Mouse (Mus musculus): ENCODE results near the gene Hrasls5. TPM values are rescaled to one million over a fixed set of nuclear protein-coding genes. Genes with fewer than 3 reads are reported as not detected.

The Hrasls5 gene
- polyA plus RNA-seq, 2 experiments = 0.04 TPM; not detected in 1

DNA sequence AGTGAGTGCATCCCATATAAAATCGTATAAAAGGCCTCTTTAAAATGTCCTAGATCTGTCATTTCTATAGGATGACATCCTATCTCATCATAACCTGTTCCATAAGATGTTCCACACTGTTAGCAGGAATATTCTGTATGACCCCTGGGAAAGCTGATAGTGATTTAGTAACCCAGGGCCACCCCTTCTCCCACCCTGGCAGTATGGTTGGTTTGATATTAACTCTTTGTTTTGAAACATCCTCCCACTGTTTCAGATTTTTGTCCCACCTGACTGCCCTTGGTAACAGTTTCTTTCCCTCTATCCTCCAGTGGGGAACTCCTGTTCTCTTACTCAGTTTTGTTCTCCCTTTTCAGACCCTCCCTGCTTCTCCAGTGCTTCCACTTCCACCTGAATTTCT, 21.4 kb downstream of the Hrasls5 start:
- DNase-seq (ENCODE audit: low read depth in 3 of 3, low spot score in 3 of 3) (no peak), ATAC-seq (ENCODE audit: insufficient read depth) (no peak)
- Histone ChIP-seq H3K27me3 (ENCODE audit: control insufficient read depth, insufficient read depth, low read length) (no peaks in the 10 kb centered on the region), H3K36me3 (replicated peaks; ENCODE audit: control insufficient read depth, insufficient read depth, low read depth) (no peaks in the 10 kb centered on the region), H3K9ac (replicated peaks) (no peak overlapping the region), H3K4me2 (ENCODE audit: low read depth) (no peak overlapping the region), H3K4me1 (replicated peaks; ENCODE audit: control insufficient read depth in 2 of 2, insufficient read depth in 2 of 2, low read length in 1 of 2) (no peaks in the 10 kb centered on the region), H3K9me3 (ENCODE audit: control insufficient read depth, low read length) (no peaks in the 10 kb centered on the region), H3K4me3 (ENCODE audit: insufficient read depth in 1 of 2, low read depth in 2 of 2, low read length in 2 of 2) (no peak overlapping the region), H3K27ac (no peak overlapping the region)
- TF ChIP-seq EP300 (IDR thresholded peaks at IDR 0.05; ENCODE audit: low read depth) (no peak), CTCF (IDR thresholded peaks at IDR 0.05; ENCODE audit: low read depth) (no peak)
- WGBS (ENCODE audit: insufficient replicate concordance) = 37% methylated on average over 1 of the region's 1 CpGs

DNA sequence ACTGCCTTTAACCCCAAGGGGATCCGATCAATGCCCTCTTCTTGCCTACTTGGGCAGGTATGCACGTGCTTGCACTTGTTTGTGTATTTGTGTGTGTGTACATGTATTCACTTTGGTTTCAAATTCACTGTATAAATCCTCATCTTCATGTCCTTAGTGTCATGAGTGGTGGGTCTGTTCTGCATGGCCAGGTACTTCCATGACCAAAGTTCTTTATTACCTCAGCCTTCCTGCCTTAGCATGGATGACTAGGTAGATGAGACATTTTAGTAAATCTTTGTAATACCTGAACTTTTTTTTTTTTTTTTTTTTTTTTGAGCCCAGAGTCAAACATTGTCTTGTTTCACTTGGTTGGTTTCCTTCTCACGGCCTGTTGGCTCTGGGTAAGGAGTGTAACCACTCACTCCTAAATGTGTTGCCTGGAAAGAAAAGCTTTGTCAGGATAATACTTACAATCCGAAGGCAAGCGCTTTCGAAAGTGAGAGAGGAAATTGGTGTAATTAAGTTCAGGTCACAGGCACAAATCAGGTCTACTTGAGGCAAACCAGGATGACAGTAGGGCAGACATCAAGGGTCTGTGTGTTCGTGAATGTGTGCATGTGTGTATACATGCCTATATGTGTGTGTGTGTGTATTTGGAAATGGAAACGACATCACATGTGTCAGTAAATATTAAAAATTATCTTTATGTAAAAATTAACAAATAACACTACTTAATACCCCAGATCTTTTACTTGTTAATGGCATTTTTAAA, 36.7 kb downstream of the Hrasls5 start:
- DNase-seq (ENCODE audit: low read depth in 3 of 3, low spot score in 3 of 3) (no peak), ATAC-seq (ENCODE audit: insufficient read depth) (no peak)
- no peaks in the 10 kb centered on the region for H3K27me3 ChIP-seq (ENCODE audit: control insufficient read depth, insufficient read depth, low read length)
- no peaks in the 10 kb centered on the region for H3K4me1 ChIP-seq (replicated peaks; ENCODE audit: control insufficient read depth in 2 of 2, insufficient read depth in 2 of 2, low read length in 1 of 2)
- WGBS (ENCODE audit: insufficient replicate concordance) = 60% methylated on average over 8 of the region's 8 CpGs
- TF ChIP-seq EP300 (IDR thresholded peaks at IDR 0.05; ENCODE audit: low read depth) (no peak), CTCF (IDR thresholded peaks at IDR 0.05; ENCODE audit: low read depth) (no peak)
- no peak overlapping the region for H3K27ac ChIP-seq
- no peak overlapping the region for H3K4me2 ChIP-seq (ENCODE audit: low read depth)
- no peaks in the 10 kb centered on the region for H3K36me3 ChIP-seq (replicated peaks; ENCODE audit: control insufficient read depth, insufficient read depth, low read depth)
- H3K9me3 ChIP-seq (ENCODE audit: control insufficient read depth, low read length) = no peaks in the 10 kb centered on the region
- no peak overlapping the region for H3K9ac ChIP-seq (replicated peaks)
- no peak overlapping the region for H3K4me3 ChIP-seq (ENCODE audit: insufficient read depth in 1 of 2, low read depth in 2 of 2, low read length in 2 of 2)

DNA sequence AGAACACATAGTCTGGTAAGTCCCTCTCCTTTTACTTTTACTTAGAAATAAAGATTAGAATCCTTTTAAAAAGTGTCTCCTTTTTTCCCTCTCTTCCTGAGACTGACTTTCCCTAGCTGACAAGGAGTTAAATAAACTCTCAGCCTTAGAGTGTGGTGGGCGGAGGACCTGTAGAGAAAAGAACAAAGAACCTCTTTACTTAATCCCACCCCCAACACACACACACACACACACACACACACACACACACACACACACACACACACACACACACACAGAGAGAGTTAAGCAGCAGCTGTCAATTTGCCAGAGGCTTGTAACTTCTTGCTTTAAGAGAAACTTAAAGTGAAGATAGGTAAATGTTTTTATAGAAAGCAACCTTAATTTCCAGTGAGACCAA, 59.7 kb downstream of the Hrasls5 start:
- ATAC-seq (ENCODE audit: insufficient read depth) (no peak), DNase-seq (ENCODE audit: low read depth in 3 of 3, low spot score in 3 of 3) (no peak)
- no peak overlapping the region for H3K4me2 ChIP-seq (ENCODE audit: low read depth)
- TF ChIP-seq CTCF (IDR thresholded peaks at IDR 0.05; ENCODE audit: low read depth) = no peak
- TF ChIP-seq EP300 (IDR thresholded peaks at IDR 0.05; ENCODE audit: low read depth) = no peak
- WGBS (ENCODE audit: insufficient replicate concordance) = 36% methylated on average over 1 of the region's 1 CpGs
- H3K4me3 ChIP-seq (ENCODE audit: insufficient read depth in 1 of 2, low read depth in 2 of 2, low read length in 2 of 2) = no peak overlapping the region
- H3K36me3 ChIP-seq (replicated peaks; ENCODE audit: control insufficient read depth, insufficient read depth, low read depth) = no peaks in the 10 kb centered on the region
- no peaks in the 10 kb centered on the region for H3K27me3 ChIP-seq (ENCODE audit: control insufficient read depth, insufficient read depth, low read length)
- H3K27ac ChIP-seq = no peak overlapping the region
- H3K4me1 ChIP-seq (replicated peaks; ENCODE audit: control insufficient read depth in 2 of 2, insufficient read depth in 2 of 2, low read length in 1 of 2) = no peaks in the 10 kb centered on the region
- no peak overlapping the region for H3K9ac ChIP-seq (replicated peaks)
- H3K9me3 ChIP-seq (ENCODE audit: control insufficient read depth, low read length) = no peaks in the 10 kb centered on the region

- TF ChIP-seq CTCF (IDR thresholded peaks at IDR 0.05; ENCODE audit: low read depth) (no peak), EP300 (IDR thresholded peaks at IDR 0.05; ENCODE audit: low read depth) (no peak)
- 38% methylated on average over 1 of the region's 1 CpGs for WGBS (ENCODE audit: insufficient replicate concordance)
- Histone ChIP-seq H3K27ac (no peak overlapping the region), H3K27me3 (ENCODE audit: control insufficient read depth, insufficient read depth, low read length) (no peaks in the 10 kb centered on the region), H3K4me1 (replicated peaks; ENCODE audit: control insufficient read depth in 2 of 2, insufficient read depth in 2 of 2, low read length in 1 of 2) (no peaks in the 10 kb centered on the region), H3K4me3 (ENCODE audit: insufficient read depth in 1 of 2, low read depth in 2 of 2, low read length in 2 of 2) (no peak overlapping the region), H3K36me3 (replicated peaks; ENCODE audit: control insufficient read depth, insufficient read depth, low read depth) (no peaks in the 10 kb centered on the region), H3K9ac (replicated peaks) (no peak overlapping the region), H3K4me2 (ENCODE audit: low read depth) (no peak overlapping the region), H3K9me3 (ENCODE audit: control insufficient read depth, low read length) (no peaks in the 10 kb centered on the region)
- no peak for DNase-seq (ENCODE audit: low read depth in 3 of 3, low spot score in 3 of 3)
- no peak for ATAC-seq (ENCODE audit: insufficient read depth)
Observed at GRCm38 (mm10) chr19:7687988-7688387, 75.6 kb downstream of the Hrasls5 start.

Other genes with a start within 250 kb of the Hrasls5 start
- 2.5 and 2.9 TPM in 2 replicates for gene Spindoc, start 229.5 kb upstream of the Hrasls5 start, polyA plus RNA-seq (2012; rRNA removed)
- 2.2 and 2.6 TPM in 2 replicates for gene Spindoc, start 229.5 kb upstream of the Hrasls5 start, polyA plus RNA-seq (2014; fragmentation: Nextera tagmentation; extraction: Ambion mirVana)
- 5.6 and 6.3 TPM in 2 replicates for gene 2700081O15Rik, start 194.9 kb upstream of the Hrasls5 start, polyA plus RNA-seq (2012; rRNA removed)
- 0.86 and 1.2 TPM in 2 replicates for gene 2700081O15Rik, start 194.9 kb upstream of the Hrasls5 start, polyA plus RNA-seq (2014; fragmentation: Nextera tagmentation; extraction: Ambion mirVana)
- 35.3 and 45.1 TPM in 2 replicates for gene Rtn3, start 129.3 kb upstream of the Hrasls5 start, polyA plus RNA-seq (2012; rRNA removed)
- gene Rtn3, start 129.3 kb upstream of the Hrasls5 start, polyA plus RNA-seq (2014; fragmentation: Nextera tagmentation; extraction: Ambion mirVana) = 52.5 and 58.0 TPM in 2 replicates
- 5.2 and 7.3 TPM in 2 replicates for gene Atl3, start 118.5 kb upstream of the Hrasls5 start, polyA plus RNA-seq (2012; rRNA removed)
- 6.7 and 7.5 TPM in 2 replicates for gene Atl3, start 118.5 kb upstream of the Hrasls5 start, polyA plus RNA-seq (2014; fragmentation: Nextera tagmentation; extraction: Ambion mirVana)
- gene Pla2g16, start 55.1 kb upstream of the Hrasls5 start, polyA plus RNA-seq (2012; rRNA removed) = 12.4 and 22.5 TPM in 2 replicates
- 30.5 and 36.5 TPM in 2 replicates for gene Pla2g16, start 55.1 kb upstream of the Hrasls5 start, polyA plus RNA-seq (2014; fragmentation: Nextera tagmentation; extraction: Ambion mirVana)
- gene Lgals12, start 5.3 kb upstream of the Hrasls5 start, polyA plus RNA-seq (2012; rRNA removed) = 0.01 TPM in 1 of 2 replicates, not detected in the other
- not detected in 2 replicates for gene Lgals12, start 5.3 kb upstream of the Hrasls5 start, polyA plus RNA-seq (2014; fragmentation: Nextera tagmentation; extraction: Ambion mirVana)
- not detected in 2 replicates for gene Slc22a19, start 98.8 kb downstream of the Hrasls5 start, polyA plus RNA-seq (2012; rRNA removed)
- not detected in 2 replicates for gene Slc22a19, start 98.8 kb downstream of the Hrasls5 start, polyA plus RNA-seq (2014; fragmentation: Nextera tagmentation; extraction: Ambion mirVana)
- not detected in 2 replicates for gene Slc22a26, start 190.1 kb downstream of the Hrasls5 start, polyA plus RNA-seq (2012; rRNA removed)
- not detected in 2 replicates for gene Slc22a26, start 190.1 kb downstream of the Hrasls5 start, polyA plus RNA-seq (2014; fragmentation: Nextera tagmentation; extraction: Ambion mirVana)